Mouse (Mus musculus): ENCODE measurements around the gene Mef2c.

Gene Mef2c

GRCm38 (mm10) chr13:83571973-83572447, 68.2 kb downstream of the Mef2c start:
- in situ Hi-C loops (cut with MboI, MseI), result no loop called here

DNA sequence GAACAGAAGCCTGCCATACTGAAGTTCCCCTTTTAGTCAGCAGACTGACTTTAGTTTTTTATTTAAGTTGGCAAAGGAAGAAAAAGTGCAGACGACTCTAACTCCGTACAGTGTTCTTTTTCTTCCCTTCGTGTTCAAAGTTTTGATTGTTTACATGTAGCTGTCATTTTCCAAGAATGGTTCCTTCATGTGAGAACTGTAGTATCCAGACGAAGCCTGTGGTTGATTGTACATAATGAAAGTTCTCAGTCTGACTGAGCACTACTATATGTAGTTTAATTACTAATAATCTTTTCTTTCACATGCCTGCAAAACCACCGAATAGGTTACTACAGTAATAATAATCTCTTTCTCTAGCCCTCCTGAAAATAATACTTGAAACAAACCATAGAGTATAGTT, 68.6 kb downstream of the Mef2c start:
- in situ Hi-C loops (cut with MboI, MseI), result no loop called here

DNA sequence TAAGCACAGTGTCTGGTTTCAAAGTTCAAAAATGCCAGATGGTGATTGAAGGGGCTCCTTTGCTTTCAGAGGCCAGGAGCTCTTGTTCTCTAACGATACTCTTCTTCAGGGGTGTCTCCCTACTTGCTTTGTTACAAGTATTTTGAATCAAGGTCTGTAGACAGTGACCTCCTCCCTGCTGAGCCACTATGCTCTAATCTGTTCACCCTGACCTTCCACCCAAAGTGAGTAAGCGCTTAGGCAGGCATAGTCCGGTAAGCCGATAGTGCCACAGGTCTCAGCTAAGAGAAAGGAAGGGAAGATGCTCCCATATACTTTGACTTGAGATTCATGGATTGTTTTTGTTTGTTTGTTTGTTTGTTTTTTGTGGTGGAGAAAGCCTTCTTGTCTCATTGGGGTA, 69.5 kb downstream of the Mef2c start:
- in situ Hi-C loops (cut with MboI, MseI), result no loop called here

DNA sequence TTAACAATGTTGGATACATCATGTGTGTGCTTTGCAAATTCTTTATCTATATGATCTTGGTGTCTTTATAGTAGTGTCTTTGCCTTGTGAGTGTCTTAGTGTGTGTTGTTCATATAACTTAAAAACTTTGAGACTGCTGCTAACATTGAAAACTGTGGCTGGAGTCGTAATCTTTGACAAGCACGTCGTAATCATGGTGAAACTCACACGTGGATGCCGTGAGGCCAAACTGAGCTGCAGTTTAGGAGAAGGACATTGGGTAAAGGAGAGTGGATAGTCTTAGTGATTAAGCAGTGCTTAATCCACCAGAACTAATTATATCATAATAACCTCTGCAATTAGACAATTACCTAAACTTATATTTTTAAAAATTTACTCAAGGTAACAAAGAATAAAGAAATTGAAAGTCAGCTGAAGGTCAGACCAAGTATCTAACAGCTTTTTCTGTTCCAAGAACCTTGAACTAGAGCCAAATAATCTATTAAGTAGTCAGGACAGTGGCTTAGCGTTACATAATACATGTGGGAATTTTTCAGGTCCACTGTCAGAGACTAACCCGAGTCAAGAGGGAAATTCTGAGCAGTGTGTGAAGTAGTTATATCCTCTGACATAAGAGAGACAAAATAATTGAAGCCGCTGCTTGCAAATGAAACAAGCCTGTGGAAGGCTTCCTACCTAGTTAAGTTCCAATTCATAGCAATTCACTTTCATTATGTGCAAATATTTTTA, 70.2 kb downstream of the Mef2c start:
- in situ Hi-C loops (cut with MboI, MseI), result no loop called here

DNA sequence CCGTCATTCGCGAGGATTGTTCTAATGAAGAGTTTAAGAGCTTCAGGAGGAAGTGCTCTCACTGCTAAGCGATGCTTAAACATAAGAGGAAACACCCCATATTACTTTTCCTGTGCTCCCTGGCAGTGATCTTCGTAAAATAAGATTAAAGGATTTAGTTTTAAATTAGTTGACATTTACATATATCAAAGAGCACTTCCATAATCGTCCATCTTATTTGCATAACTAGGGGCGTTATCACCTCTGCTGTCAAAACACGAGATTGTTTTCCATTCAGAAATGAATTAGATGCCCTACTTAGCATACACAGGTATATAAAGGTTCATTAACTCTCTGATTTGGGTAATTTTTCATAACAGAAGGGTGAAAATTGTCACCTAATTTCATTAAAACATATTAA, 71.0 kb downstream of the Mef2c start:
- in situ Hi-C loops (cut with MboI, MseI), result no loop called here

- in situ Hi-C loops (cut with MboI, MseI), result no loop called here
These were observed 75.6 kb downstream of the Mef2c start for GRCm38 (mm10) chr13:83579410-83579809.

- in situ Hi-C loops (cut with MboI, MseI), result no loop called here
These were observed 77.0 kb downstream of the Mef2c start for GRCm38 (mm10) chr13:83580856-83581255.

DNA sequence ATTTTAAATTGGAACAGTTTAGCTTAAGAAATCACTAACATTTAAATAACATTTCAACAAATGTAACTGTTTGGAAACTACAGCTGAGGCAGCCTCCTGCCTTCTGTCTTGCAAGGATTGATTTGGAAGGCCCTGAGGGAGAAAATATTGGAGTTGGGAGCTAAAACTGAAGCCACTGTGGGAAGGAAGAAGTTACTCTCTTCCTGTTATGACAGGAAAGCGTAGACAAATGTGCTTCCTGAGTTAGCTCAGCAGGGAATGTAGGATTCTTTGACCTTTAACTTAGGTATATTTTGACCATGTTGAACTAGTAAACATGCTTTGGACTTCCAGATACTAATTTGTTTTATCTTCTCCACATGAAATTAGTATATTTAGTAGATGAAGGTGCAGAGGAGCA, 78.7 kb downstream of the Mef2c start:
- in situ Hi-C loops (cut with MboI, MseI), result no loop called here

DNA sequence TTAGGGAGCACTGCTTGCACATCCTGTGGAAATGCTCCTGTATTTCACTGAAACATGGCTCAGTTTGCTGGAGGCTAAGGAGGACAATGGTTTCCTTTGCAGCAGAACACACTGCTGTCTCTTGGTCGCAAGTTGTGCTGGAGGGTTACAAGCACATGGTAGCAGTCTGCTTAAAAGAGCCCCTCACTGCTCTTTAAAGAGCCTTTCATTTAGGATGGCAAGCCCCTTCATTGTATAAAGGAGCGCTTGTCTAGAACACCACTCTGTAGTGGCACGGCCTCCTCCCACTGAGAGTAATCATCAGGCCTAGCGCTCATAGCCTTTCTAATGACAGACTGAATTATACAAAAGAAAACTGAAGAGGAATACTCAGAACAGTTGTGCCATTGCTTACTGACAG, 80.0 kb downstream of the Mef2c start:
- in situ Hi-C loops (cut with MboI, MseI), result no loop called here

DNA sequence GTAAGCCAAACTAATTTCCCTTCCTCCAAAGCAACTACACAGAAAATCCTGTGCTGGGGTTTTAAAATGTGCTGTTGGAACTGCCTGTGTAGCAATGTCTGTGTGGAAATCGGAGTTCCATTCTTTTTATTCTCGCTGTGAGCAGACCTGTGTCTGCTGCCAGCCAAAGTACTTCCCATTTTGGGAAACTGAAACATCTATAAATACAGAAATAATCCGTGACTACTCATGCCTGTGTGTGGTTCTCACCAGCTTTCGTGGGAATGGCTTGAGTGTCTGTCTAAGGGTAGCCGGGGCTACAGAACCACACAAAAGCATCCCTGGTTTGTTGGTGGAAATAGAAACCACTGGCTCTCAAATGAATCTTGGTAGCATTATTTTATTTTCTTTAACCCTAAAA, 81.5 kb downstream of the Mef2c start:
- in situ Hi-C loops (cut with MboI, MseI), result no loop called here

DNA sequence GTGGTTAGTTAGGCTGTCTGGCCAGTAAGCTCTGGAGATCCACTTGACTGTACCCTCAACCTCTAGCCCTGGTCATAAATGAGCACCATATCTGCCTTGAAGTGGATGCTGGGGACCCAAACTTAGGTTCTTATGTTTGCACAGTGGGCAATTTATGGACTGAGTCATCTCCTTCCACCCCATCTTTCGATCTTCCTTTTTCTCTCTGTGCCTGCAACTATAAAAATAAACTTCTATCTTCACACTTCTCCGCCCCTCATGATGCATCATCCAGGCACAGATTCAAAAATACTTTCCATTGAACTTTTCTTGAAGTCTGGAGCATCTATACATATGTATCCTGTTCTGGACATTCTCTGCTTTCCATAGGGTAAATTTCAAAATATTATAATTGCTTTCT, 84.4 kb downstream of the Mef2c start:
- in situ Hi-C loops (cut with MboI, MseI), result no loop called here

DNA sequence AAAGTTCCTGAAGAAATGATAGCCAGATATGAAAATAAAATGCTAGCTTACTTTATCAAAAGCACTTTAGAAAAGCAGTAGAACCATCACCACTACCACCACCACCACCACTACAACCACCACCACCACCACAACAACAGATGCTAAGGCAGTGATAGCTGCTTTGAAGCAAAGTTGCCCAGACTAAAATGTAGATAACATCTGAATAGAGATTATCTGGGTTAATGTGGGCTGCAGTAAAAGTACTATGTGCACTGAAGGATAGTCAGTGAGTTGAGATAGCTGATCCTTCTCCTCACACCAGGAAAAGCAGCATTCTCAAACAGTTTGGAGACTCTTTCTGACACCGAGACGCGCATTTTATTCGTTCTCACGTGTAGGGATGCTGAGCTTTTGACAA, 87.1 kb downstream of the Mef2c start:
- in situ Hi-C loops (cut with MboI, MseI), result no loop called here

DNA sequence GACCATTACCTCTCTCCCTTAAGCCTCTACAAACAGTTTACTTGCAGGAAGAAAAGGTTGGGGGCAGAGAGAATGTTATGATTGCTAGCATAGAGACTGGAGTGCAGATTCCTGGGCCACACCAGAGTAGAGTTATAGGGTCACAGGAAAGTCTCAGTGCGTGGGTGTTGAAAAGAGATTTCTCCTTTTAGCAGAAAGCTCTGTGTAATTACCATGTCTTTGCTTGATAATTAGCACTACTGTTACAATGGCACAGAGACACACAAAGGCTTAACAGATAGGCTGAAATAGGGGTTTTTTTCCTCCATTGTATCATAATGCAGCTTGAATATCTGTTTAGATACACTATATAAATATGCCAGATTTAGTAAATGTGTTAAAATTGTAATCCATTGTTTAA, 91.6 kb downstream of the Mef2c start:
- in situ Hi-C loops (cut with MboI, MseI), result no loop called here

DNA sequence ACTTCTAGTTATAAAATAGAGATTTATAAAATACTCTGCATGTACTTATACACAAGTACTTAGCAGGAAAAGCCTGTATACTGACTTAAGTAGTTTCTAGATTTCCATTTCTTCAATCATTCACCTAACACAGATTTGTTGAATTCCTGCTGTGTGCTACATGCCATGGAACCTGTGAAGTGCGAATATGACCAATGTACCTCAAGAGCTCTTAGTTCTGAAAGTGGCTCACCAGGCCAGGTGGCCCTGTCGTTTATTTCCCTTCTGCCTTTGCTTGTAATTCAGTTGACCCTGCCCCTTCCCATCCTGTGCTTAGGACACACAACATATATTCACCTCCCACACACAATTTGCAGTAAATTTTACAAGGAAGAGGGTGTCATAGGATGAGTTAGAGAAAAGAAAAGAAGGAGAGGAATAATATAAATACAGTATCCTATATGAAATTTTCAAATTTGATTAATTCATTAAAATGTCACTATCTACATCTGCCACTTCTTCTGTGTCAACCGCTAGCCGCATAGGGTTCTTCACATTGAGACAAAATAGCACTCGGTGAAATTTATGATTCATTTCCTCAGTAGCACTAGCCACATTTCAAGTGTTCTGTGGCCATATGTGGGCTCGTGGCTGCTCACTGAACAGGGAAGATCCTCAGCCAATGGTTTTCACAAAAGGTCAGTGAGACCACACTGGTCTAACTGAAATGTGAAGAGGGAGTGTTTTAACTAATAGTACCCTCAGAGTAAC, 93.3 kb downstream of the Mef2c start:
- in situ Hi-C loops (cut with MboI, MseI), result no loop called here

DNA sequence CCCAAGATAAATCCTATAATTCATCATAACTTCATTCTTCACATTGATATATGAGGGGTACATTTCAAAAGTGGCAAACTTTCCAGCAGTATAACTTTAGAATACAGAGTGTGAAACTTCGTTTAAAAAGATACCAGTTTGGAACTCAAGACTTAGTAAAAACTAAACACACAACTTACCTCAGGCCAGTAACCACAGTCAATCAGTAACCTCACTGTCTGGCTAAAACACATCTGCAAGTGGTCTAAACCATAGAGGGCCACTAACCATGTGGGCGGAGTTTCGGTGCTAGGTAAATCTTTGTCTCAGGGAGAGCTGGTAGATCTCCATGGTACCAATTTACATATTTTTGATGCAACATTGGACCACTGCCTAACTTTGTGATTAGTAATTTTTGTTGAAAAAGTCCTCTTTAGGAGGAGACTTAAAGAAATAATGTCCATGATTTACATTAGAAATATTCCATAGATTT, 93.9 kb downstream of the Mef2c start:
- in situ Hi-C loops (cut with MboI, MseI), result no loop called here

DNA sequence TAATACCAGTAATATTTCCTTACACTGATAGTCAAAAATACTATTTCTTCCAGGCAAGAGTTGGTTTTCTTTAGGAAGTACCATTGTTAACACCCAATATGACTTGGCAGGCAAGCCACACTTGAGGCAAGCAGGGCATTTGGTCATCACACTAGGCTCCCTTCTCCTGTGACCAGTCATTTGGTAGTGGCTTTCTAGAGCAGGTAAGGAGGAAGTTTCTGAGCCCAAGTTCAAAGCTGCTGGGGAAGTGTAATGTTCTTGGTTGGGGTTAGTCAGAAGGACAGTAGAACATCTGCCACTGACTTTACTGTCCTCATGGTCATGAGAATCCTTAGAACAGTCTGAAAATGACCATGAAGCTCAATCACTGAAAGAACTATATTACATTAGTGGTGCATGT, 96.5 kb downstream of the Mef2c start:
- in situ Hi-C loops (cut with MboI, MseI), result no loop called here

DNA sequence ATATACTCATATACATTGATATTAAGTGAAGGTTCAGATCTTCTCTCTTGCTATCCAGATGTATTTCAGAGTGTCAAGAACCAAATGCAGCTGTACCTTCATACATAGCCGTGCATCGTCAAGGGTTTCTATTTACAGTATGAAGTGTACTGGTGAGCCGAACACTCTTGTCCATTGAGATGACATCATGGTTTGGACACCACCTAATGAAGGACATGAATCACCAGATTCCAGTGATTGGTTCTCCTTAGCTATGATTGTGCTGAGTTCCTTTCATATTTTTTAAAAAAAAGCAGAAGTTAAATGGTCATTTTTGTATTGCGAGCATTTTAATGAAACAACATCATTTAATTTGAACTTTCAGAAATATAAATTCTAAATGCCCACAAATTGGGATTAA, 97.9 kb downstream of the Mef2c start:
- in situ Hi-C loops (cut with MboI, MseI), result no loop called here

DNA sequence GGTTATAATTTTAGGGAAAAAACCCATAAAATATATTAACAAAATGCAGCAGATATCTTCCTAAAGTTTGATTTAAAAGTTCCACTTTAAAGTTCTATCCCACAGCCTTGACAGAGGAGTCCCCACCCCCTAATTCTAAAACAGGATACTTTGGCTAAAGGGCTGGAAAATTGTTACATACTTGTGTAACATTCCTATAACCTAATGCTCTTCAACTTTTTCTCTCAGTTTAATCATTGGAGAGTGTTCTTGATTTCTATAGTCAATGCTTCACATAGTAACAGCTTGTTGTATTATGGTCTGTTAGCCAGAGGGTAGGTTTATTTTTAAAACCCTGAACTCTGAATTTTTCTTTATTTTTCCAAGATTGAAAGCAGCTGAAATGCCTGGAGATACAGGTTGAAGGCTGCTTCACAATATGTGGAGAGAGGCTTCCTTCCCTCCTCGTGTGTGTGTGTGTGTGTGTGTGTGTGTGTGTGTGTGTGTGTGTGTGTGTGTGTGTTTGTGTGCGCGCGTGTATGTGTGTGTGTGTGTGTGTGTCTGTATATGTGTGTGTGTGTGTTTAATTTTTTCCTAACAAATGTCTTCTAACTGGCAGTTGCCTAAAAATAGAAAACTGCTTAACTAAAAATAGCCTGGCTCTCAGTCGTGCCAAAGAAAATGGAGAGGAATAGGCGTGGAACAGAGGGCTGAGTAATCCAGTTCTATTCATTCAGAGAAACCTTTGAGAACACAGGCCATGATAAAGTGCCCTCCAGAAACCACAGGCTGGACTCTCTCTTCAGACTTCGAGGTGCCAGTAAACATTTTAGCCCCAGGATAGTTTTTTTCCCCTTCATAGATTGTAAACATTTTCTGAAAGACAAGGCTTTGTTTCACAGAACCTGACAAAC, 99.8 kb downstream of the Mef2c start:
- in situ Hi-C loops (cut with MboI, MseI), result no loop called here

DNA sequence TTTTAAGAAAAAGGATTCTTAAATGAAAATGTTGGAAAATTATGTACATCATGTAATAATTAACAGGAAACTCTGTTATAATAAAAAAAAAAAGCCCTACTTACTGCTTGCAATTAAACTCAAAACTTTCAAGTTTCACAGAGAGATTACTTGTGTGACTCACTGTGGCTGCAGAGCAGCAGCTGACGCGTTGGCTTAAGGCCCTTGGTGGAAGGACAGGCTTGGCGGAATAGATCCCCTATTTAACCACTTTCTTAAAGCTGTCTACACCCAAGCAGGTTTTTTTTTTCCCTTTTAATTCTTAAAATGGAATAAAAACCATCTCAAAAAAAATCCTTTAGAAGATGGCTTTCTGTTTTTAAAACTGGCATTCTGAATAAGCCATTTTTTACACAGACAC, 100.5 kb downstream of the Mef2c start:
- in situ Hi-C loops (cut with MboI, MseI), result no loop called here

DNA sequence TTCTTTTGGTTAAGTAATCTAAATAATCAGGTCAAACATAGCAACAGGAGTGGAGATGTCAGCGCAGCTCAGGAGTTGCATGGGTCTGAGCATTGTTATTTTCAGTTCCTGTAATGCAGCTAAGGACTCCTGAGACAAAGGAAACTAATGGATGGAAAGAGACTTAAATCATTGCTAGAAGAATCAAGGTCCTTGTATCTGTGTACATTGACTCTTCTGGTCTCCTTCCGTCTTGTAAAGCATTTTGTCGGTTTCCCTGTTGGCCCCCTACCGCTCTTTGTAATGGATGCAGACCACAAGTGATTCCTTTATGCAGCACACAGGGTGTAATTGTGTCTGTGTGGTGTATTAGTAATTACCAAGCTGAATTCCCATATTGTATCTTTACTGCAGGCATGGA, 101.0 kb downstream of the Mef2c start:
- in situ Hi-C loops (cut with MboI, MseI), result no loop called here

GRCm38 (mm10) chr13:83607883-83608581, 104.2 kb downstream of the Mef2c start:
- in situ Hi-C loops (cut with MboI, MseI), result no loop called here

All from regulatory T cell (primary cell).